Mouse (Mus musculus) limb, embryonic 12.5 days (tissue): ENCODE measurements around the gene Umad1. TPM values are rescaled to one million over a fixed set of nuclear protein-coding genes. Genes with fewer than 3 reads are reported as not detected.

Experiments
- ATAC-seq: fragments of 200-750 bp; cut with Nextera tagmentation; 2 replicates; pipeline ENCODE4 v1.8.0; 2017; ENCODE audit warnings: low read depth, moderate TSS enrichment; ENCODE audit not compliant: insufficient number of reproducible peaks, insufficient read depth, low FRiP score, low TSS enrichment
- H3K27ac ChIP-seq: fragments of 300-500 bp; sonication (generic); 2 replicates; pipeline ENCODE4 v1.5.1; 2016; ENCODE audit warnings: mild to moderate bottlenecking, moderate library complexity
- H3K27me3 ChIP-seq: fragments of 300-500 bp; sonication (generic); 2 replicates; pipeline ENCODE4 v1.6.1; 2016; ENCODE audit warnings: mild to moderate bottlenecking, moderate library complexity
- H3K36me3 ChIP-seq: fragments of 300-500 bp; sonication (generic); 2 replicates; pipeline ENCODE4 v1.6.1; 2016; ENCODE audit warnings: mild to moderate bottlenecking, moderate library complexity
- H3K4me1 ChIP-seq: fragments of 300-500 bp; sonication (generic); replicated peaks from 2 replicates; pipeline ENCODE4 v1.6.1; 2016
- H3K4me2 ChIP-seq: fragments of 300-500 bp; sonication (generic); 2 replicates; pipeline ENCODE4 v1.6.1; 2016; ENCODE audit warnings: mild to moderate bottlenecking, moderate library complexity
- H3K4me3 ChIP-seq: fragments of 300-500 bp; sonication (generic); replicated peaks from 2 replicates; pipeline ENCODE4 v1.5.1; 2016; ENCODE audit warnings: mild to moderate bottlenecking
- H3K9ac ChIP-seq: fragments of 300-500 bp; sonication (generic); replicated peaks from 2 replicates; pipeline ENCODE4 v1.6.1; 2016; ENCODE audit warnings: mild to moderate bottlenecking, moderate library complexity
- H3K9me3 ChIP-seq: fragments of 300-500 bp; sonication (generic); 2 replicates; pipeline ENCODE4 v1.6.1; 2016; ENCODE audit warnings: mild to moderate bottlenecking, moderate library complexity
- WGBS: fragments of 180-500 bp; shearing (Covaris S2); methylation state at CpG from one replicate; pipeline ENCODE4 v1.1.7; 2016; 5-methylcytosine and 5-hydroxymethylcytosine counted together
- polyA plus RNA-seq: library from polyadenylated mRNA; unstranded; fragments of >200 nt; fragmentation: Nextera tagmentation; extraction: Ambion mirVana; gene quantifications from 2 replicates; pipeline ENCODE4 v1.2.1, GENCODE M21; 2016

The Umad1 gene
- polyA plus RNA-seq, 1 experiment from 2014 or later: 16.7 TPM

DNA sequence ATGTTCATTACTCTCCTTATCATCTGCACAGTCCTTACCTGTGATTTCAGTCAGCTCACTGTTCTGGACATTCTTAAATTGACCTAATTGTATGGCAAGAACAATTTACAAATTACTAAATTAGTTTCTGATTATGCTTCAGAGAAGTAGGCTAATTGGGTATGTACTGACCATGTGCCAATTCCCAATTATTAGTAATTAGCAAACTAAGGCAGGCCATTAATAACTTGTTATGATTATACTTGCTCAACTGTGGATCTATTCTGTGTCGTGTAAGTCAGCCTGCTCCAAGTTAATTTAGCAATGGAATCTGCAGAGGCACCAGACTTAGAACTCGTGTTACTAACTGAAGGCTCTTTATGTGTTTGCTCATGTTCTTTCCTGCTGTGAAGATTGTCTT lies 114.0 kb downstream of the Umad1 start:
- Histone ChIP-seq H3K4me1 (no peaks in the 10 kb centered on the region), H3K9me3 (no peaks in the 10 kb centered on the region), H3K36me3 (peaks cover 7% of the 10 kb centered on the region), H3K9ac (no peak overlapping the region), H3K27me3 (no peaks in the 10 kb centered on the region), H3K4me3 (no peak overlapping the region), H3K4me2 (no peak overlapping the region), H3K27ac (no peak overlapping the region)
- ATAC-seq: no peak
- 58% methylated on average over 2 of the region's 2 CpGs for WGBS

DNA sequence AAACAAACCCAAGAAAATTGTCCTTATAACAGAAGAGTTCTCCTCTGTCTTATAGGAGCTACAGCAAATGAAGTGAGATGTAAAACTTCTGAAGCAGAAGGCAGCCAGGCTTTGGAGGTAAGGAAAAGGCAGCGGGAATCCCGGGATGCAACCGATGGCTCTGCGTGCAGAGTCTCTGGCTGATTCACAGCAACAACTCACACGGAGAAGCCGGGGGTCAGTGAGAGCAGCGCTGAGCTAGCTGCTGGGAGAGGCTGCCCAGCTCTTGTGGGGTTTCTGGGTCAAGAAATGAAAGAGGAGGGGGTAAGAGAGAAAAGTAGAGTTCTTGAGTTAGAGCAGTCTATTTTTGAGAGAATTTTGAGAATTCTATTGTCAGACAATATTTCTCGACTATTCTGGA lies 114.8 kb downstream of the Umad1 start:
- H3K36me3 ChIP-seq: peaks cover 7% of the 10 kb centered on the region
- no peaks in the 10 kb centered on the region for H3K27me3 ChIP-seq
- no peak overlapping the region for H3K4me3 ChIP-seq
- no peak overlapping the region for H3K9ac ChIP-seq
- H3K4me1 ChIP-seq: no peaks in the 10 kb centered on the region
- H3K27ac ChIP-seq: no peak overlapping the region
- no peaks in the 10 kb centered on the region for H3K9me3 ChIP-seq
- 70% methylated on average over 8 of the region's 8 CpGs for WGBS
- ATAC-seq: no peak
- H3K4me2 ChIP-seq: no peak overlapping the region

DNA sequence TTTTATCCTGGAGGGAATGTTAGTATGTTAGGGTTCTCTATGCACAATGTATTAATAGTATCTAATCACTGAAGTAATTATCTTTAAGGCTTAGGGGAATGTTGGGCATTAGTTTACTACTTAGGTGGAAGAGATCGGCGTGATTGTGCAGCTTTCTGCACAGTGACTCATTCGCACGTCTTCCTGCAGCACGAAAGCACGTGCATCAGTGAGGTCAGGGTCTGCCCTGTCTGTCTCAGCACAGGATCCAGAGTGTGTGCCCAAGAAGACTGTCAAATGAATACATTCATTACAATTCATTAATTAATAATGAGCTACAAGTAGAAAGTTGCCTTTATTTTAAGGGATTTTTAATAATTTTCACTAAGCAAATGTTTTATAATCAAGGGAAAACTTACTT lies 115.2 kb downstream of the Umad1 start:
- H3K4me1 ChIP-seq: no peaks in the 10 kb centered on the region
- peaks cover 7% of the 10 kb centered on the region for H3K36me3 ChIP-seq
- no peak overlapping the region for H3K27ac ChIP-seq
- no peak overlapping the region for H3K4me2 ChIP-seq
- no peaks in the 10 kb centered on the region for H3K27me3 ChIP-seq
- H3K4me3 ChIP-seq: no peak overlapping the region
- H3K9ac ChIP-seq: no peak overlapping the region
- WGBS: 89% methylated on average over 6 of the region's 6 CpGs
- ATAC-seq: no peak
- H3K9me3 ChIP-seq: no peaks in the 10 kb centered on the region

DNA sequence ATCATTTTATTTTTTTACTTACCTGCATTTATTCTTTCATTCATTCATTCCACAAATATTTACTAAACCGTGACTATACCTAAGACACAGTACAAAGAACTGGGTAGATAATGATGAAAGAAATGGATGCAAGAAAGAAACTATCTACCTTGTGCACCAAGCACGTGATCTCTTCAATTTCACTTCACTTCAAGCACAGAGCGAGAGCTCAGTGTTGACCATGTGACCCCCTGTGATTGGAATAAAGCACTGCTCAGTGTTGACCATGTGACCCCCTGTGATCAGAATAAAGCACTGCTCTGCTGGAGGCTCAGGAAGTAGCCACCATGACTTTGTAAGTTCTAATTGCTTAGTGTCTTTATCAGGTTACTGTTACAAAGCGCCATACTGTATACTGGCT lies 115.6 kb downstream of the Umad1 start:
- Histone ChIP-seq H3K4me2 (no peak overlapping the region), H3K27ac (no peak overlapping the region), H3K9ac (no peak overlapping the region), H3K4me3 (no peak overlapping the region), H3K4me1 (no peaks in the 10 kb centered on the region), H3K27me3 (no peaks in the 10 kb centered on the region), H3K36me3 (peaks cover 7% of the 10 kb centered on the region), H3K9me3 (no peaks in the 10 kb centered on the region)
- no peak for ATAC-seq
- 90% methylated on average over 4 of the region's 4 CpGs for WGBS

DNA sequence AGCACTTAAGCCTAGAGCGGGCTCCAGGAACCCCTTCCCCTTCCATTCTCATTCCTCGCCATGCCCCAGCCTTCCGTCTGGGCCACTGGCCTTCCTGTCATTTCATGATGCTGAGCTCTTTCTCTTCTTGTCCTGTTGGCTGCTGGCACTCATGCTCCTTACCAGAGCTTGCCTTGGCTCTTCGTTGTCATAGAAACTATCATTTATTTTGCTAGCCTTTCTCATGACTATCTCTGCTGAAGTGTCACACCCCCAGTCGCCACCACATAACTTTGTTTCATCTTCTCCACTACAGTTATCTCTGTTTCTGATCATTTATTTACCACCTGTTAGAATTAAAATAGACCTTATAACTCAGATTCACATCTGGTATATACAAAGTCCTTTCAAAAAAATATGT lies 117.3 kb downstream of the Umad1 start:
- Histone ChIP-seq H3K27me3 (no peaks in the 10 kb centered on the region), H3K4me3 (no peak overlapping the region), H3K36me3 (peaks cover 7% of the 10 kb centered on the region), H3K27ac (no peak overlapping the region), H3K4me2 (no peak overlapping the region), H3K4me1 (no peaks in the 10 kb centered on the region), H3K9ac (no peak overlapping the region), H3K9me3 (no peaks in the 10 kb centered on the region)
- no peak for ATAC-seq
- WGBS: 88% methylated on average over 5 of the region's 5 CpGs

DNA sequence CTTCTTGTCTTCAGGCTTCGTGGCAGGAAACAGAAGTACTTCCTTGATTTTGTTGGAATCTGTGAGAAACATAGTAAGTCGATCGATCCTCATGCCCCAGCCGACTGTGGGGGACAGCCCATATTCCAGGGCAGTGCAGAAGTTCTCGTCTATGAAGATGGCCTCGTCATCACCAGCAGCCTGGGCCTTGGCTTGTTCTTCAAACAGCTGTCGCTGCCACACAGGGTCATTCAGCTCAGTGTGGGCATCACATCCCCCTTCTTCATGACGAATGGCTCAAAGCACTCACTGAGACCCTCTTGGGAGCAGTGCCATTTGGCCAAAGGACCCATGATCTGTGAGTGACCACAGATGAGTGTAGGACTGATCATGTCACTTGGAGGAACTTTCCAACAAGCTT lies 118.6 kb downstream of the Umad1 start:
- Histone ChIP-seq H3K4me3 (no peak overlapping the region), H3K4me1 (no peaks in the 10 kb centered on the region), H3K27me3 (no peaks in the 10 kb centered on the region), H3K27ac (no peak overlapping the region), H3K4me2 (no peak overlapping the region), H3K9ac (no peak overlapping the region), H3K36me3 (peaks cover 7% of the 10 kb centered on the region), H3K9me3 (no peaks in the 10 kb centered on the region)
- WGBS: 89% methylated on average over 8 of the region's 8 CpGs
- ATAC-seq: no peak

DNA sequence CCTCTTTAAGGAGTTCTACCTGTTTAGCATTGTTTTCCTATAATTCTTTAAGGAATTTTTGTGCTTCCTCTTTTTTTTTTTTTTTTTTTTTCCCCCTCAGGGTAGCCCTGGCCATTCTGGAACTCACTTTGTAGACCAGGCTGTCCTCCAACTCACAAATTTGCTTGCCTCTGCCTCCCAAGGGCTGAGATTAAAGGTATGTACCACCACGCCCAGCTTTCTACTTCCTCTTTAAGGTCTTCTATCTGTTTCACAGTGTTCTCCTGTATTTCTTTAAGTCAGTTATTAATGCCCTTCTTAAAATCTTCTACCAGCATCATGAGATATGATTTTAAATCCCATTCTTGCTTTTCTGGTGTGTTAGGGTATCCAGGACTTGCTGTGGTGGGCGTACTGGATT lies 130.2 kb downstream of the Umad1 start:
- Histone ChIP-seq H3K9ac (no peak overlapping the region), H3K4me1 (no peaks in the 10 kb centered on the region), H3K27me3 (no peaks in the 10 kb centered on the region), H3K27ac (no peak overlapping the region), H3K9me3 (no peaks in the 10 kb centered on the region), H3K36me3 (no peaks in the 10 kb centered on the region), H3K4me2 (no peak overlapping the region), H3K4me3 (no peak overlapping the region)
- ATAC-seq: no peak
- 95% methylated on average over 2 of the region's 2 CpGs for WGBS

DNA sequence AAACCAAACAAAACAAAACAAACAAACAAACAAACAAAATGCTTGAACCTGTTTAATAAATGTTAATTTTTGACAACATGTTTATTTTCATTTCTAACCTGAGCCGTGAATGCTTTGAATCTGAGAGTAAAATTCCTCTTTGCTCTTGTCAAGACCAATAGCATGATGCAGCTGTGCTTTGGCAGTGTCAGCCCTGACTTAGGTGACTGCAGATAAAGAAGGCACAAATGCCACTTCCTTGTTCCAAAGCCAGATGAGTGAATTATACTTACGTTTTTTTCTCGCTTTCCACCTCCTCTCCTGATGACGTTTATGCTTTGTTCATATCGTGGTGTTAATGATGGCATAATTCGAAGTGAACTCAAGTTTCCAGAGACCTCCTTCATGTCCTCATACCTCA lies 131.2 kb downstream of the Umad1 start:
- Histone ChIP-seq H3K4me2 (no peak overlapping the region), H3K9ac (no peak overlapping the region), H3K4me1 (no peaks in the 10 kb centered on the region), H3K4me3 (no peak overlapping the region), H3K27ac (no peak overlapping the region), H3K36me3 (no peaks in the 10 kb centered on the region), H3K27me3 (no peaks in the 10 kb centered on the region), H3K9me3 (no peaks in the 10 kb centered on the region)
- no peak for ATAC-seq
- 92% methylated on average over 6 of the region's 6 CpGs for WGBS

DNA sequence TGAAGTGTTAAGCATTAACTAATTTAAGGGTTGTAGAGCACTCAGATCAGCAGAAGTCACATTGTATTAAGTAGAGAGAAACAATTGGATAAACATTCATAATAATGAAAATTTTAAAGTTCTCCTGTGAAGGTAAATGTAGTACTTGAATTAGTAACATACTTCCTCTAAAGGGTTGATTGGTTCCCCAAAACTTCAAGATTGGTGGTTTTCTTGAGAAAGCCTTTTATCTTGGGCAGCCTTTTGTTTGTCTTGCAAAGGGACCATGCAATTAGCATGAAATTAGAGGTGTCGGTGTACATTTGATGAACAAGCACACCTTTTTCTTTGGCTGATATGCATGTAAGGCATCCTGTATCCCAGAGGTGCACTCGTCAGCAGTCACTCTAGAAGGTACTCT lies 131.8 kb downstream of the Umad1 start:
- Histone ChIP-seq H3K27ac (no peak overlapping the region), H3K27me3 (no peaks in the 10 kb centered on the region), H3K9me3 (no peaks in the 10 kb centered on the region), H3K36me3 (no peaks in the 10 kb centered on the region), H3K4me3 (no peak overlapping the region), H3K4me2 (no peak overlapping the region), H3K9ac (no peak overlapping the region), H3K4me1 (no peaks in the 10 kb centered on the region)
- no peak for ATAC-seq
- 90% methylated on average over 2 of the region's 2 CpGs for WGBS

DNA sequence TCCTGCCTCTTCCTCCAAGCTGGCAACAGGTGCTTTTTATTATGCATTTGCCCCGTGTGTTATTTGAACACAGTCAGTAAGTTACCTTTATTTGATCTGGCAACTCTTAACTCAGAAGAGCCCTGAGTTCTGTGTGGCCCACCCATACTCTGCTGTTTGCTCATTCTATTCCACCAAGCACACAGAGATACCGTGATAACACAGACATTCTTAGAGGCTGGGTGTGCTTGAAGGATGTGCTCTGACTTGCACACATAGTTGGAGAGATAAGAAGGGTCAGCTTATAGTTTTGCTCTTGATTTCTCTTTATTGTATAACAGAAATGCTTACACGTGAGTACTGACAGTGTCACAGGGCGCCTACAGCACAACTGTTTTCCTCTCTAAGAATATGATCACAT lies 133.9 kb downstream of the Umad1 start:
- Histone ChIP-seq H3K36me3 (no peaks in the 10 kb centered on the region), H3K4me1 (no peaks in the 10 kb centered on the region), H3K9me3 (no peaks in the 10 kb centered on the region), H3K27ac (no peak overlapping the region), H3K4me3 (no peak overlapping the region), H3K9ac (no peak overlapping the region), H3K4me2 (no peak overlapping the region), H3K27me3 (no peaks in the 10 kb centered on the region)
- ATAC-seq: no peak
- WGBS: 70% methylated on average over 4 of the region's 4 CpGs

DNA sequence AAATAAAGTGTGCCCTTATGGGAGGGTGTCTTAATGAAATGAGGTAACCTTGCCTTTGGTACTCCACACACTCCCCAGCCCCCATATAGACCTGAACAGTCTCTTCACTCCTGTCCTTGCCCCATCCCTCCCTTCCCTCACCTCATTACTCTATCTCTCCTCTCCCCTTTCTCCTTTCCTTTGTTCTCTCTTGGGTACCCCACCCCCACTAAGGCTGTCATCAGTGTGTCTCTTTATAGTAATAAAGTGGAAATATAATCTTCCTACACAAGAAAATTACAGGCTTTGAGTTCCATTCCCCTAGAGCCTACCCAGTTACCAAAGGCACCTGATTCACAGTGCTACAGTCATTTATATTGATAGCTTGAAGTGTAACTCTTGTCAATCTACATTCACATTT lies 135.0 kb downstream of the Umad1 start:
- no peaks in the 10 kb centered on the region for H3K4me1 ChIP-seq
- H3K27ac ChIP-seq: no peak overlapping the region
- H3K4me2 ChIP-seq: no peak overlapping the region
- H3K4me3 ChIP-seq: no peak overlapping the region
- H3K27me3 ChIP-seq: no peaks in the 10 kb centered on the region
- H3K9ac ChIP-seq: no peak overlapping the region
- H3K36me3 ChIP-seq: no peaks in the 10 kb centered on the region
- H3K9me3 ChIP-seq: no peaks in the 10 kb centered on the region
- no peak for ATAC-seq

DNA sequence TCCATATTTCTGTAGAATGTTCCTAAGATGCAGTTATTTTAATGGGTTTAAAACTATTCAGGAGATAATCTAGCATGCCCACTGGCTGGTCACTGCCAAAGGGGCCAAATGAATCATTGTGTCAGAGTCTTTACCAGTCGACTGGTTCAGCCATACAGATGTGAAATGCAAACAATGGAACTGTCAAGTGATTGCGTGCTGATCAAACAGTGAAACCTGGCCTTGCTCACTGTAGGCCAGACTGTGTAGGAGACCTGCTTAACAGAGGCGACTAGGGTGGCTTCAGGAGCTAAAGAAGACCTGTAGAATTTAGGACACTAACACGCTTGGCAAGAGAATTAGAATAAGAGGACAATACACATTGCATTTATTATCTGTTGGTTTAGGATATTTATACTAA lies 136.0 kb downstream of the Umad1 start:
- no peak overlapping the region for H3K4me2 ChIP-seq
- WGBS: 43% methylated on average over 4 of the region's 4 CpGs

More for the DNA sequence above, 136.0 kb downstream of the Umad1 start:
- Histone ChIP-seq H3K4me1 (no peaks in the 10 kb centered on the region), H3K36me3 (no peaks in the 10 kb centered on the region), H3K9me3 (no peaks in the 10 kb centered on the region), H3K27me3 (no peaks in the 10 kb centered on the region), H3K4me3 (no peak overlapping the region), H3K9ac (no peak overlapping the region), H3K27ac (no peak overlapping the region)
- no peak for ATAC-seq
